Mouse (Mus musculus) CH12.LX (cell line): Measurements from ENCODE around the gene Tbc1d9. TPM values are rescaled to one million over a fixed set of nuclear protein-coding genes. Genes with fewer than 3 reads are reported as not detected.

Experiments
- DNase-seq: peaks from one replicate; pipeline ENCODE4 v3.0.0-alpha.2; 2013; ENCODE audit errors: extremely low read depth
- H3K27ac ChIP-seq: 2 replicates; pipeline ENCODE4 v1.5.1; 2012; ENCODE audit warnings: low read depth, mild to moderate bottlenecking, control low read depth, moderate library complexity; ENCODE audit not compliant: insufficient read depth
- H3K27me3 ChIP-seq: replicated peaks from 2 replicates; pipeline ENCODE3; 2012; ENCODE audit warnings: inconsistent platforms
- H3K36me3 ChIP-seq, 2 experiments: replicated peaks in 1 of 2; 2 replicates each; pipeline versions ENCODE3 to v1.6.1; 2012; ENCODE audit warnings: inconsistent platforms in 1 of 2, low read length in 1 of 2, mild to moderate bottlenecking in 1 of 2, mixed read lengths in 1 of 2, moderate library complexity in 1 of 2; ENCODE audit not compliant: control insufficient read depth in 1 of 2, insufficient read depth in 1 of 2
- H3K4me1 ChIP-seq, 2 experiments: 2 replicates each; pipeline ENCODE4 v1.6.1; 2012; ENCODE audit warnings: inconsistent platforms in 1 of 2, moderate library complexity in 1 of 2; ENCODE audit not compliant: insufficient read depth in 2 of 2, control insufficient read depth in 1 of 2
- H3K4me2 ChIP-seq: 2 replicates; pipeline ENCODE4 v1.6.1; 2012; ENCODE audit warnings: low read depth, mild to moderate bottlenecking, control low read depth; ENCODE audit not compliant: poor library complexity, insufficient read depth, severe bottlenecking
- H3K4me3 ChIP-seq, 3 experiments: fragments of 150-350 bp in 1 of 3; sonication (generic) in 1 of 3; replicated peaks in 1 of 3; 2 replicates each; pipeline versions ENCODE3 to v1.5.1; 2011 to 2012; ENCODE audit warnings: low read depth in 2 of 3, low read length in 2 of 3, mild to moderate bottlenecking in 2 of 3, moderate library complexity in 2 of 3, control low read depth in 1 of 3, improper control_type of control experiment in 1 of 3, inconsistent platforms in 1 of 3, mixed read lengths in 1 of 3; ENCODE audit not compliant: poor library complexity in 1 of 3
- H3K79me2 ChIP-seq: replicated peaks from 2 replicates; pipeline ENCODE4 v1.6.1; 2012; ENCODE audit warnings: mild to moderate bottlenecking, moderate library complexity; ENCODE audit not compliant: control insufficient read depth, poor library complexity, insufficient read depth, severe bottlenecking; ENCODE audit errors: extremely low read depth
- H3K9ac ChIP-seq: 2 replicates; pipeline ENCODE4 v1.6.1; 2012; ENCODE audit warnings: low read depth, mild to moderate bottlenecking, control low read depth, moderate library complexity; ENCODE audit not compliant: insufficient read depth
- H3K9me3 ChIP-seq: replicated peaks from 2 replicates; pipeline ENCODE3; 2012; ENCODE audit warnings: low read length, inconsistent platforms, mixed read lengths
- CTCF ChIP-seq, 2 experiments: IDR thresholded peaks in 1 of 2; conservative IDR thresholded peaks in 1 of 2; 2 replicates each; pipeline ENCODE4 v1.5.1; 2011 to 2012; ENCODE audit warnings: low read depth in 2 of 2, low read length in 2 of 2, improper control_type of control experiment in 1 of 2, inconsistent platforms in 1 of 2, mild to moderate bottlenecking in 1 of 2, moderate library complexity in 1 of 2
- E2F4 ChIP-seq: IDR thresholded peaks from 2 replicates; pipeline ENCODE4 v1.6.1; 2011; ENCODE audit warnings: low read depth, low read length, improper control_type of control experiment; ENCODE audit not compliant: insufficient replicate concordance
- ELF1 ChIP-seq: IDR thresholded peaks from 2 replicates; pipeline ENCODE4 v1.6.1; 2014; ENCODE audit warnings: low read depth, mild to moderate bottlenecking, inconsistent platforms, low read length, improper control_type of control experiment
- EP300 ChIP-seq: IDR thresholded peaks from 2 replicates; pipeline ENCODE4 v1.6.1; 2011; ENCODE audit warnings: low read length, improper control_type of control experiment
- ETS1 ChIP-seq: conservative IDR thresholded peaks from 2 replicates; pipeline ENCODE4 v1.6.1; 2012; ENCODE audit warnings: low read depth, mild to moderate bottlenecking, inconsistent platforms, low read length, improper control_type of control experiment, moderate library complexity
- HCFC1 ChIP-seq: IDR thresholded peaks from 2 replicates; pipeline ENCODE4 v1.6.1; 2012; ENCODE audit warnings: low read depth, mild to moderate bottlenecking, inconsistent platforms, low read length, improper control_type of control experiment
- JUN ChIP-seq: IDR thresholded peaks from 2 replicates; pipeline ENCODE4 v1.6.1; 2011; ENCODE audit warnings: low read depth, mild to moderate bottlenecking, low read length, improper control_type of control experiment, moderate library complexity; ENCODE audit not compliant: insufficient read depth
- JUND ChIP-seq: conservative IDR thresholded peaks from 2 replicates; pipeline ENCODE4 v1.6.1; 2011; ENCODE audit warnings: low read depth, low read length, improper control_type of control experiment
- KAT2A ChIP-seq: IDR thresholded peaks from 2 replicates; pipeline ENCODE4 v1.6.1; 2012; ENCODE audit warnings: low read length, improper control_type of control experiment, inconsistent platforms; ENCODE audit not compliant: insufficient replicate concordance
- MAFK ChIP-seq: IDR thresholded peaks from 2 replicates; pipeline ENCODE4 v1.6.1; 2011; ENCODE audit warnings: low read length, improper control_type of control experiment; ENCODE audit not compliant: insufficient replicate concordance
- MAX ChIP-seq: IDR thresholded peaks from 2 replicates; pipeline ENCODE4 v1.6.1; 2011; ENCODE audit warnings: low read length, improper control_type of control experiment
- MEF2A ChIP-seq: IDR thresholded peaks from 2 replicates; pipeline ENCODE4 v1.6.1; 2014; ENCODE audit warnings: low read depth, mild to moderate bottlenecking, inconsistent platforms, low read length, improper control_type of control experiment, borderline replicate concordance
- MXI1 ChIP-seq: IDR thresholded peaks from 2 replicates; pipeline ENCODE4 v1.6.1; 2011; ENCODE audit warnings: mild to moderate bottlenecking, low read depth, low read length, improper control_type of control experiment
- PAX5 ChIP-seq: IDR thresholded peaks from 2 replicates; pipeline ENCODE4 v1.6.1; 2012; ENCODE audit warnings: low read length, inconsistent platforms, mixed read lengths
- POLR2AphosphoS2 ChIP-seq: IDR thresholded peaks from 2 replicates; pipeline ENCODE4 v1.6.1; 2011; ENCODE audit warnings: low read depth, low read length, improper control_type of control experiment
- RAD21 ChIP-seq: IDR thresholded peaks from 2 replicates; pipeline ENCODE4 v1.6.1; 2011; ENCODE audit warnings: low read depth, mild to moderate bottlenecking, low read length, improper control_type of control experiment, moderate library complexity
- RCOR1 ChIP-seq: conservative IDR thresholded peaks from 2 replicates; pipeline ENCODE4 v1.6.1; 2012; ENCODE audit warnings: low read depth, mild to moderate bottlenecking, inconsistent platforms, low read length, improper control_type of control experiment
- SIN3A ChIP-seq: IDR thresholded peaks from 2 replicates; pipeline ENCODE4 v1.6.1; 2012; ENCODE audit warnings: low read length, improper control_type of control experiment, inconsistent platforms
- SMC3 ChIP-seq: IDR thresholded peaks from 2 replicates; pipeline ENCODE4 v1.6.1; 2011; ENCODE audit warnings: low read depth, low read length, improper control_type of control experiment
- TCF12 ChIP-seq: IDR thresholded peaks from 2 replicates; pipeline ENCODE4 v1.6.1; 2014; ENCODE audit warnings: low read depth, mild to moderate bottlenecking, inconsistent platforms, low read length, improper control_type of control experiment
- UBTF ChIP-seq: IDR thresholded peaks from 2 replicates; pipeline ENCODE4 v1.6.1; 2012; ENCODE audit warnings: low read depth, mild to moderate bottlenecking, inconsistent platforms, low read length, improper control_type of control experiment, moderate library complexity
- USF1 ChIP-seq: IDR thresholded peaks from 2 replicates; pipeline ENCODE4 v1.6.1; 2014; ENCODE audit warnings: low read depth, mild to moderate bottlenecking, inconsistent platforms, low read length, improper control_type of control experiment
- dilution Hi-C: fragments of 300-500 bp; cut with MboI; formaldehyde crosslinking; loops from 2 replicates; pipeline ENCODE4 v1.14.3; 2020; ENCODE audit warnings: low sequenced_read_pairs; ENCODE audit not compliant: extremely low pct_unique_long_range_greater_than_20kb, extremely low pct_ligation_motif_present
- in situ Hi-C: fragments of 300-500 bp; cut with MboI; formaldehyde crosslinking; loops from 3 replicates; pipeline ENCODE4 v1.14.3; 2019; ENCODE audit warnings: low sequenced_read_pairs, low pct_ligation_motif_present, low pct_unique_long_range_greater_than_20kb, mixed read lengths
- polyA plus RNA-seq: library from polyadenylated mRNA; unstranded; fragments of >175 nt; gene quantifications from 2 replicates; pipeline ENCODE4 v1.2.1, GENCODE M21; 2012; ENCODE audit warnings: low read depth; ENCODE audit not compliant: insufficient read length
- total RNA-seq, 2 experiments: library from RNA; depleted of rRNA; stranded (reverse); fragments of 300-350 nt in 1 of 2; fragments of >200 nt in 1 of 2; gene quantifications; 2 replicates each; pipeline ENCODE4 v1.2.3; 2012 to 2014

Tbc1d9 gene
- total and polyA plus RNA-seq, 3 experiments = 1.3 to 5.0 (median 1.6) TPM

GRCm38 (mm10) chr8:83252791-83253190, 87.6 kb downstream of the Tbc1d9 start:
- in situ Hi-C loops (no loop called here), dilution Hi-C loops (no loop called here)
- Histone ChIP-seq H3K4me3 (no peak overlapping the region), H3K9me3 (no peaks in the 10 kb centered on the region), H3K27ac (no peak overlapping the region), H3K79me2 (no peaks in the 10 kb centered on the region), H3K27me3 (no peaks in the 10 kb centered on the region), H3K4me1 (no peaks in the 10 kb centered on the region), H3K4me2 (no peak overlapping the region), H3K9ac (no peak overlapping the region), H3K36me3 (peaks cover 0 to 9% of the 10 kb centered on the region in 2 experiments)
- TF ChIP-seq POLR2AphosphoS2 (no peak), CTCF (conservative IDR thresholded peaks at IDR 0.05 in 1 of 2, IDR thresholded peaks at IDR 0.05 in 1 of 2; ENCODE audit: low read depth in 2 of 2, low read length in 2 of 2) (no peak), ETS1 (no peak), UBTF (no peak), MAFK (no peak), PAX5 (no peak), TCF12 (no peak), SMC3 (no peak), RAD21 (no peak), E2F4 (no peak), MAX (no peak), USF1 (no peak), RCOR1 (no peak), HCFC1 (no peak), JUND (no peak)
- DNase-seq = no peak

GRCm38 (mm10) chr8:83257631-83258030, 92.5 kb downstream of the Tbc1d9 start:
- H3K27ac ChIP-seq = no peak overlapping the region
- H3K9me3 ChIP-seq = no peaks in the 10 kb centered on the region
- H3K4me1 ChIP-seq = 0 out of 4 replicates have a peak, but pooled peaks cover 0 to 4% of the 10 kb centered on the region in 2 experiments
- TF ChIP-seq TCF12 (no peak), MEF2A (no peak), MAX (no peak), ETS1 (no peak), PAX5 (no peak), KAT2A (no peak), RCOR1 (no peak), HCFC1 (no peak), ELF1 (no peak), UBTF (no peak), EP300 (no peak), JUN (no peak), SIN3A (no peak), MXI1 (no peak), CTCF (conservative IDR thresholded peaks at IDR 0.05 in 1 of 2, IDR thresholded peaks at IDR 0.05 in 1 of 2; ENCODE audit: low read depth in 2 of 2, low read length in 2 of 2) (no peak)
- no peak for DNase-seq
- H3K27me3 ChIP-seq = no peaks in the 10 kb centered on the region
- in situ Hi-C loops (no loop called here), dilution Hi-C loops (no loop called here)
- no peak overlapping the region for H3K4me3 ChIP-seq
- H3K4me2 ChIP-seq = no peak overlapping the region
- no peaks in the 10 kb centered on the region for H3K79me2 ChIP-seq
- no peak overlapping the region for H3K9ac ChIP-seq
- H3K36me3 ChIP-seq = peaks cover 3 to 23% of the 10 kb centered on the region in 2 experiments
